Mouse (Mus musculus) heart, embryonic 10.5 days (tissue): Measurements from ENCODE around the gene Ankdd1b. TPM values are rescaled to one million over a fixed set of nuclear protein-coding genes. Genes with fewer than 3 reads are reported as not detected.

Experiments used
- DNase-seq: peaks from one replicate; pipeline ENCODE4 v3.0.0-alpha.2; 2017; ENCODE audit warnings: low spot score
- H3K27ac ChIP-seq: fragments of 300-500 bp; sonication (generic); 2 replicates; pipeline ENCODE4 v1.5.1; 2016; ENCODE audit warnings: mild to moderate bottlenecking
- H3K27me3 ChIP-seq: fragments of 300-500 bp; sonication (generic); 2 replicates; pipeline ENCODE4 v1.6.1; 2016; ENCODE audit warnings: mild to moderate bottlenecking; ENCODE audit not compliant: poor library complexity, insufficient read depth, severe bottlenecking
- H3K36me3 ChIP-seq: fragments of 300-500 bp; sonication (generic); 2 replicates; pipeline ENCODE4 v1.6.1; 2016; ENCODE audit warnings: mild to moderate bottlenecking, moderate library complexity
- H3K4me1 ChIP-seq: fragments of 300-500 bp; sonication (generic); 2 replicates; pipeline ENCODE4 v1.6.1; 2016; ENCODE audit warnings: mild to moderate bottlenecking
- H3K4me3 ChIP-seq: fragments of 300-500 bp; sonication (generic); 2 replicates; pipeline ENCODE4 v1.5.1; 2016; ENCODE audit warnings: mild to moderate bottlenecking, moderate library complexity
- H3K9me3 ChIP-seq: fragments of 300-500 bp; sonication (generic); 2 replicates; pipeline ENCODE4 v1.6.1; 2016; ENCODE audit warnings: mild to moderate bottlenecking, moderate library complexity
- WGBS: fragments of 180-500 bp; shearing (Covaris S2); methylation state at CpG from one replicate; pipeline ENCODE4 v1.1.7; 2016; 5-methylcytosine and 5-hydroxymethylcytosine counted together
- polyA plus RNA-seq: library from polyadenylated mRNA; unstranded; fragments of >200 nt; fragmentation: Nextera tagmentation; extraction: Ambion mirVana; gene quantifications from 2 replicates; pipeline ENCODE4 v1.2.1, GENCODE M21; 2016

The Ankdd1b gene
- polyA plus RNA-seq, 1 experiment from 2014 or later, result 0.24 TPM

DNA sequence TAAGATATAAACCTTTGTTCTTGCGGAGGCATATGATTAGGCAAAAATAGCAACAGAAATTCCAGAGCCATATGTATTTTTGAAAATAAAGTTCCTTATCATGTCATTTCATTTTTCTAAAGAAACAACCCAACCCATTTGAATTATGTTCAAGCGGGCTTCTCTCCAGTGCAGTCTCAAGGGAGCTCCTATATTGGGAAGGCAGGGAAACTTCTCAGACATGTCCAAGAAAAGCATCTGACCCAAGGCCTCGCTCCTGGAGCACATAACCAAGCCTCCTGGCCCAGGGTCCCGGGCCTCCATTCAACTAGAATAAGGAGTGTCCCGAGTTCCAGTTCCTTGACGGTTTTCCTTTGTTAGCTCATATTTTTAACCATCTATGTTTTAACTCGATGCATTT, 20.1 kb downstream of the Ankdd1b start:
- H3K27ac ChIP-seq, result no peak overlapping the region
- H3K4me1 ChIP-seq, result no peaks in the 10 kb centered on the region
- no peaks in the 10 kb centered on the region for H3K36me3 ChIP-seq
- no peaks in the 10 kb centered on the region for H3K9me3 ChIP-seq
- WGBS, result 86% methylated on average over 7 of the region's 7 CpGs
- H3K4me3 ChIP-seq, result no peak overlapping the region
- DNase-seq, result peak; percentile 20
- H3K27me3 ChIP-seq, result no peaks in the 10 kb centered on the region

GRCm38 (mm10) chr13:96450205-96450856, 20.7 kb downstream of the Ankdd1b start:
- Histone ChIP-seq H3K4me3 (no peak overlapping the region), H3K27ac (no peak overlapping the region), H3K36me3 (no peaks in the 10 kb centered on the region), H3K9me3 (no peaks in the 10 kb centered on the region), H3K27me3 (no peaks in the 10 kb centered on the region), H3K4me1 (no peaks in the 10 kb centered on the region)
- DNase-seq, result peak; percentile 24
- 81% methylated on average over 11 of the region's 11 CpGs for WGBS

- Histone ChIP-seq H3K27me3 (no peaks in the 10 kb centered on the region), H3K36me3 (no peaks in the 10 kb centered on the region), H3K4me3 (no peak overlapping the region), H3K4me1 (peaks cover 14% of the 10 kb centered on the region), H3K9me3 (no peaks in the 10 kb centered on the region), H3K27ac (no peak overlapping the region)
- no peak for DNase-seq
- 82% methylated on average over 4 of the region's 4 CpGs for WGBS
Measured at GRCm38 (mm10) chr13:96440436-96440835, 30.6 kb downstream of the Ankdd1b start.

- WGBS, result 78% methylated on average over 1 of the region's 1 CpGs
- H3K9me3 ChIP-seq, result no peaks in the 10 kb centered on the region
- no peak overlapping the region for H3K4me3 ChIP-seq
- H3K27me3 ChIP-seq, result no peaks in the 10 kb centered on the region
- no peak for DNase-seq
- no peaks in the 10 kb centered on the region for H3K36me3 ChIP-seq
- peaks cover 46% of the 10 kb centered on the region for H3K4me1 ChIP-seq
- no peak overlapping the region for H3K27ac ChIP-seq
Measured at GRCm38 (mm10) chr13:96436921-96437320, 34.1 kb downstream of the Ankdd1b start.

DNA sequence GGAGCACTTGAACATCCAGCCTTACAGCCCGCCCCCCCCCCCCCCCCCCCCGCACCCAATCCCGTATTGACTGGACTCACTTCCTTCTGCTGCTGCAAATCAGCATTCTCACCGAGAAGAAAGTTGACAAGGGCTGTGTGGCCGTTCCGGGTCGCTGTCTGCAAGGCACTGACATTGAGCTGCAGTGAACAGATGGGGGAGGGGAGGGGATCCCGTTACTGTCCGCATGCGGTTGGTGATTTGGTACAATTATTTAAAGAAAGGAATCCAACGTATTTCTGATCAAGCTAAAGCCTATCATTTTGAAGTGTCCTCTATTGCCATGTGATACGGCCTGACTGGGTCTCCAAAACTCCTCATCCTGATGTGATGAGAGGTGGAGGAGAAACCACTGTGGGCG, 35.2 kb downstream of the Ankdd1b start:
- Histone ChIP-seq H3K36me3 (no peaks in the 10 kb centered on the region), H3K27ac (peak overlapping the region; percentile 65), H3K4me3 (peak overlapping the region; percentile 27), H3K4me1 (peaks cover 46% of the 10 kb centered on the region), H3K27me3 (no peaks in the 10 kb centered on the region), H3K9me3 (no peaks in the 10 kb centered on the region)
- DNase-seq, result no peak
- 18% methylated on average over 13 of the region's 13 CpGs for WGBS

DNA sequence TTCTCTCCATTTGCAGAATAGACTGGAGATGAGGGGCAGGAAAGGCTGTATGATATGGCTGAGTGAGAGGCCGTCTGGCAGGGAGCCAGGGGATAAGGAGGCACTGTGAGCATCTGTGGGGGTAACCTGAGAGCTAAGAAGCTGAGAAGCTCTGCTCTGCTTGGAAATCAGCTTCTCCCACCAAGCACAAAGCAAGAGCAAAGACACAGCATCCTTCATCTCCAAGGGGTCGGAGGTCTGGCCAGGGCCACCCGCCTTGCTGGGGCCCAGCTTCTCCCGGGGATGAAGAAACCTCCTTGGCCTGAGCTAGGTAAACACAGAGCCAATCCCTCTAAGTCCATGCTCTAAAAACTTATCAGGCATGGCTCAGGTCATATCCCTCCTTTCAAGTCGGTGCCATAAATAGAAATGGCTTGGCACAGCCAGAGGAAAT, 36.1 kb downstream of the Ankdd1b start:
- DNase-seq, result no peak
- Histone ChIP-seq H3K36me3 (no peaks in the 10 kb centered on the region), H3K4me3 (no peak overlapping the region), H3K27me3 (no peaks in the 10 kb centered on the region), H3K9me3 (no peaks in the 10 kb centered on the region), H3K27ac (peak overlapping the region; percentile 65), H3K4me1 (peaks cover 46% of the 10 kb centered on the region)
- 34% methylated on average over 5 of the region's 5 CpGs for WGBS

DNA sequence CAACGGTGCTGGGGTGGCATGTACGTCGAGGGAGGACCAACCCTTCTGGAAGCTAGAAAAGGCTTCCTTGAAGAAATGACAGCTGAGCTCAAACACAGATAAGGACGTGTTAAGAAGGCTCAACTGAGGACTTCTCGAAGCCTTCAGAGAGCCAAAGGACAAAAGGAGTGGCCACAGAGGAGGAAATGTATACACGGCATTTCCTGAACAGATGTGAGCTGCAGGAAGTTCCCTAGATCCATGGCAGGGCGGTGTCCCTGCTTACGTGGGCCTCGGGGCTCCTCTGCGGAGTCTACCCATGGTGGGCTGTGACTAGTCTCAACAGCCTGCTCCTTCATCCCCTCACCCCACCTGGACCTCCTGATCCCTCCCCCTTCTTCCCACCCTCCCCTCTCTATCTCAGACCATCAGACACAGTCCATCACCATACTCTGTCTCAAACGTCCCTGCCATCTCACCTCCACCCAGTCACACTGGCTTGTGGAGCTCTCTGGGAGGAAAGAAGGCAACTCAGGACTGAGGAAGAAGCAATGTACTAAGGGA, 37.3 kb downstream of the Ankdd1b start:
- H3K27ac ChIP-seq, result peak overlapping the region; percentile 65
- H3K4me1 ChIP-seq, result peaks cover 46% of the 10 kb centered on the region
- no peak for DNase-seq
- H3K36me3 ChIP-seq, result no peaks in the 10 kb centered on the region
- no peaks in the 10 kb centered on the region for H3K9me3 ChIP-seq
- H3K27me3 ChIP-seq, result no peaks in the 10 kb centered on the region
- 37% methylated on average over 11 of the region's 11 CpGs for WGBS
- no peak overlapping the region for H3K4me3 ChIP-seq

DNA sequence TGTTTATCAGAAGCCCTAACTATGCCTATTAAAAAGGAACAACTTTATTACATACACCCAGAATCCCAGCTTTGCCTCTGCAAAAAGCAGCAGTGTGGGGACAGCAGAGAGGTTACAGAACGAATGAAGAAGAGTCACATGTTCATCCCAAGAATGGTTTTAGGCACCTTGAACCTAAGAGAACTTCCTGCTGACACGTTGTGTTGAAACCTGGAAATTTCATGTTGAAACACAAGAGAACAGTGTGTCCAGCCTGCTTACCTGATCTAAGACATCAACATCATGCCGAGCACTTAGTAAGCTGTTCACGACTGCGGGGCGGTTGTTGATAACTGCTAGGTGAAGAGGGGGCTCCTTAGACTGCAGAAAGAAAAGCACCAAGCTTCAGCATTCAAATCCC, 38.0 kb downstream of the Ankdd1b start:
- Histone ChIP-seq H3K4me3 (no peak overlapping the region), H3K9me3 (no peaks in the 10 kb centered on the region), H3K27ac (no peak overlapping the region), H3K36me3 (no peaks in the 10 kb centered on the region), H3K4me1 (peaks cover 46% of the 10 kb centered on the region), H3K27me3 (no peaks in the 10 kb centered on the region)
- WGBS, result 59% methylated on average over 6 of the region's 6 CpGs
- no peak for DNase-seq

DNA sequence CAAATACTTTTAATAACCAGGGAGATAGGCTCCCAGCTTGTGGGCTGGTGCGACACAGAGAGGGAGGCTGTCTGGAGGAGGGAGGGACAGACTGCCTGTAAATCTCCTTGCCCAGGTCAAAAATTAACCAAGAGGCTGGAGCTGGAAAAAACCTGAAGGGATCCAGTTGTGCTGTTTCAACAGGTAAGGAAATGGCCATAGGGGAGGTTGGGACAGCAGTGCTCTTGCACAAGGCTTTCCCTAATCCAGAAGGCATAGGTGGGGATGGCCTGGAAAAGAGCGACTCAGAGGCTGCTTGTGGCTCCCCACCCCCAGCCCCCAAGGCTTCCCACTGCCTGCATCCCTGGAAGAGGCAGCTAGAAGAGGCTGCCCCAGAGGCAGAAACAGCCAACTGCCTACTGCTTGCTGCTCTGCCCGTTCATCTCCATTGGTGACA, 38.6 kb downstream of the Ankdd1b start:
- WGBS, result 44% methylated on average over 3 of the region's 3 CpGs
- Histone ChIP-seq H3K9me3 (no peaks in the 10 kb centered on the region), H3K4me1 (peaks cover 46% of the 10 kb centered on the region), H3K27me3 (no peaks in the 10 kb centered on the region), H3K27ac (peak overlapping the region; percentile 59), H3K36me3 (no peaks in the 10 kb centered on the region), H3K4me3 (no peak overlapping the region)
- DNase-seq, result peak; percentile 63

- Histone ChIP-seq H3K27me3 (no peaks in the 10 kb centered on the region), H3K9me3 (no peaks in the 10 kb centered on the region), H3K4me1 (peaks cover 44% of the 10 kb centered on the region), H3K4me3 (no peak overlapping the region), H3K27ac (peak overlapping the region; percentile 53; the same call in 1 of the 2 replicates), H3K36me3 (no peaks in the 10 kb centered on the region)
- 22% methylated on average over 12 of the region's 12 CpGs for WGBS
- DNase-seq, result peak; percentile 95
Measured at GRCm38 (mm10) chr13:96431595-96432156, 39.3 kb downstream of the Ankdd1b start.

GRCm38 (mm10) chr13:96428531-96428930, 42.5 kb downstream of the Ankdd1b start:
- Histone ChIP-seq H3K4me1 (peaks cover 13% of the 10 kb centered on the region), H3K27me3 (no peaks in the 10 kb centered on the region), H3K4me3 (no peak overlapping the region), H3K36me3 (no peaks in the 10 kb centered on the region), H3K9me3 (no peaks in the 10 kb centered on the region), H3K27ac (no peak overlapping the region)
- no peak for DNase-seq
- 83% methylated on average over 5 of the region's 5 CpGs for WGBS

GRCm38 (mm10) chr13:96426044-96426443, 45.0 kb downstream of the Ankdd1b start:
- WGBS, result 53% methylated on average over 3 of the region's 3 CpGs
- peak; percentile 36 for DNase-seq
- Histone ChIP-seq H3K9me3 (no peaks in the 10 kb centered on the region), H3K4me1 (no peaks in the 10 kb centered on the region), H3K4me3 (no peak overlapping the region), H3K27me3 (no peaks in the 10 kb centered on the region), H3K27ac (no peak overlapping the region), H3K36me3 (no peaks in the 10 kb centered on the region)

DNA sequence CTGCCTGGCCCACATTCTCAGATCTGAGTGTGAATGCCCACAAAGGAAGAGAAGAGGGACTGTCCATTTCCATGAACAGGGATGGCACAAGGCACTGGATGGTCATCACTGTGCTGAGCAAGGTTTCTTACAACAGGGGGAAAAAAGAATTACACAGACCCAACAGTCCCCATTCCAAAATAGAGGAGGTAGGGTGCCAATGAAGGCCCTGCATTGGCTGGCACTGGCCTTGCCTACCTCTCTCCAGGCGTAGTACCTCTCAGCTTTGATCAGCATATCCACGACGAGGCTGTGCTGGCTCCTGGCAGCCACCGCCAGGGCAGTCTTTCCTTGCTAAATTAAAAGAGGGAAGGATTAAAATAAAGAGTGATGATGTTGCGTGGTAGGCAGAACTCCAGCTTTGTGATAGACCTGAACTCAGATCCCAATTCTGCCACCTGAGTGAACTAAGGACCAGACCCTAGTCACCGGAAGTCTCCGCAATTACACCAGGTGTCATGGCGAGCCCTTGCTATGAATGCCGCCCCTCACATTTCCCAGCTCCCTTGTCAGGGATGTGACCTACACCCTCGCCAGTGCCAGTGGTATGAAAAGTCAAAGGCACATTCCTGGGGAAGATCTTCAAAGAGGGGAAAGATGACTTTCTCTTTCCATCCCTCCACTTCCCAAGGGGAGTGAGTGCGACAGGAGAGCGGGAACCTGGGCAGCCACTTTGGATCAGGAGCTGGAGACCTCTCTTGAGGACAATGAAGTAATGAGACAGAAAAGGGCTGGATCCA, 46.3 kb downstream of the Ankdd1b start:
- no peak overlapping the region for H3K27ac ChIP-seq
- H3K36me3 ChIP-seq, result no peaks in the 10 kb centered on the region
- peak; percentile 66 for DNase-seq
- H3K9me3 ChIP-seq, result no peaks in the 10 kb centered on the region
- 86% methylated on average over 12 of the region's 12 CpGs for WGBS
- H3K27me3 ChIP-seq, result no peaks in the 10 kb centered on the region
- H3K4me3 ChIP-seq, result no peak overlapping the region
- H3K4me1 ChIP-seq, result no peaks in the 10 kb centered on the region
